Mouse (Mus musculus) stomach, embryonic 14.5 days (tissue): ENCODE results near the gene Klrb1c. TPM values are rescaled to one million over a fixed set of nuclear protein-coding genes. Genes with fewer than 3 reads are reported as not detected.
"Not testable (repeated sequence)": the region's sequence is repeated elsewhere in the genome, so short reads cannot be mapped to it uniquely, and the experiment has no call there.

ENCODE experiments used
- ATAC-seq: fragments of 200-750 bp; cut with Nextera tagmentation; 2 replicates; pipeline ENCODE4 v1.8.0; 2017; ENCODE audit warnings: low read depth, moderate TSS enrichment; ENCODE audit not compliant: insufficient number of reproducible peaks, insufficient read depth, low FRiP score
- H3K27ac ChIP-seq: fragments of 300-500 bp; sonication (generic); 2 replicates; pipeline ENCODE4 v1.5.1; 2014; ENCODE audit warnings: mild to moderate bottlenecking, low read length, moderate library complexity, mixed read lengths
- H3K27me3 ChIP-seq: fragments of 300-500 bp; sonication (generic); 2 replicates; pipeline ENCODE4 v1.6.1; 2014; ENCODE audit warnings: low read length, control low read depth, mixed read lengths; ENCODE audit not compliant: control insufficient read depth, insufficient read depth
- H3K36me3 ChIP-seq: fragments of 300-500 bp; sonication (generic); 2 replicates; pipeline ENCODE4 v1.6.1; 2014; ENCODE audit warnings: mild to moderate bottlenecking, control low read depth, low read length, moderate library complexity, mixed read lengths; ENCODE audit not compliant: control insufficient read depth, insufficient read depth
- H3K4me1 ChIP-seq: fragments of 300-500 bp; sonication (generic); 2 replicates; pipeline ENCODE4 v1.6.1; 2014; ENCODE audit warnings: low read length, control low read depth, mixed read lengths; ENCODE audit not compliant: control insufficient read depth, insufficient read depth
- H3K4me2 ChIP-seq: fragments of 300-500 bp; sonication (generic); replicated peaks from 2 replicates; pipeline ENCODE4 v1.6.1; 2014; ENCODE audit warnings: low read depth, low read length, control low read depth
- H3K4me3 ChIP-seq: fragments of 300-500 bp; sonication (generic); 2 replicates; pipeline ENCODE4 v1.5.1; 2014; ENCODE audit warnings: low read depth, low read length, control low read depth
- H3K9ac ChIP-seq: fragments of 300-500 bp; sonication (generic); replicated peaks from 2 replicates; pipeline ENCODE4 v1.6.1; 2014; ENCODE audit warnings: low read depth, mild to moderate bottlenecking, control low read depth, low read length, moderate library complexity, mixed read lengths
- H3K9me3 ChIP-seq: fragments of 300-500 bp; sonication (generic); 2 replicates; pipeline ENCODE4 v1.6.1; 2016; ENCODE audit warnings: low read depth, low read length, control low read depth; ENCODE audit not compliant: control insufficient read depth
- WGBS: fragments of 180-500 bp; shearing (Covaris S2); extraction: QIAGEN DNeasy Blood & Tissue Kit; methylation state at CpG from one replicate; pipeline ENCODE4 v1.1.7; 2014; 5-methylcytosine and 5-hydroxymethylcytosine counted together
- polyA plus RNA-seq: library from polyadenylated mRNA; unstranded; fragments of >200 nt; fragmentation: Nextera tagmentation; extraction: Ambion mirVana; gene quantifications from 2 replicates; pipeline ENCODE4 v1.2.1, GENCODE M21; 2014

Gene Klrb1c
- polyA plus RNA-seq, 1 experiment from 2014 or later: not detected

GRCm38 (mm10) chr6:128799896-128800270 is 10.9 kb upstream of the Klrb1c start:
- H3K4me2 ChIP-seq: peak overlapping the region; percentile 40
- H3K9me3 ChIP-seq: no peaks in the 10 kb centered on the region
- H3K4me3 ChIP-seq: peak overlapping the region; percentile 55
- H3K36me3 ChIP-seq: no peaks in the 10 kb centered on the region
- H3K27ac ChIP-seq: no peak overlapping the region
- no peaks in the 10 kb centered on the region for H3K27me3 ChIP-seq
- H3K4me1 ChIP-seq: peaks cover 6% of the 10 kb centered on the region; the same call in 1 of the 2 replicates
- 17% methylated on average over 7 of the region's 7 CpGs for WGBS
- ATAC-seq: no peak
- no peak overlapping the region for H3K9ac ChIP-seq

- not testable (repeated sequence) for H3K27me3 ChIP-seq, H3K9me3 ChIP-seq, H3K4me1 ChIP-seq, H3K36me3 ChIP-seq
- Histone ChIP-seq H3K4me3 (peak overlapping the region; percentile 55), H3K27ac (peak overlapping the region; percentile 87), H3K4me2 (peak overlapping the region; percentile 51), H3K9ac (peak overlapping the region; percentile 52)
- WGBS: under 1% methylated on average over 49 of the region's 49 CpGs
- ATAC-seq: peak; percentile 68
These were observed 10.3 kb upstream of the Klrb1c start for GRCm38 (mm10) chr6:128799144-128799895.

- not testable (repeated sequence) for H3K9me3 ChIP-seq, H3K27me3 ChIP-seq, H3K4me1 ChIP-seq, H3K36me3 ChIP-seq
- Histone ChIP-seq H3K27ac (peak overlapping the region; percentile 87), H3K4me2 (peak overlapping the region; percentile 51), H3K4me3 (peak overlapping the region; percentile 55), H3K9ac (peak overlapping the region; percentile 52)
- under 1% methylated on average over 20 of the region's 20 CpGs for WGBS
- ATAC-seq: peak; percentile 42
These were observed 9.7 kb upstream of the Klrb1c start for GRCm38 (mm10) chr6:128798772-128799143.

- H3K27ac ChIP-seq: peak overlapping the region; percentile 61; the same call in 1 of the 2 replicates
These were observed 9.1 kb upstream of the Klrb1c start for GRCm38 (mm10) chr6:128797936-128798771.

GRCm38 (mm10) chr6:128797185-128797905 is 8.3 kb upstream of the Klrb1c start:
- no peak overlapping the region for H3K9ac ChIP-seq
- ATAC-seq: no peak
- no peaks in the 10 kb centered on the region for H3K36me3 ChIP-seq
- no peak overlapping the region for H3K4me3 ChIP-seq
- H3K4me1 ChIP-seq: peaks cover 6% of the 10 kb centered on the region; the same call in 1 of the 2 replicates
- no peaks in the 10 kb centered on the region for H3K9me3 ChIP-seq
- H3K4me2 ChIP-seq: peak overlapping the region; percentile 51; the same call in 1 of the 2 replicates
- no peak overlapping the region for H3K27ac ChIP-seq
- 72% methylated on average over 12 of the region's 12 CpGs for WGBS
- no peaks in the 10 kb centered on the region for H3K27me3 ChIP-seq

More at GRCm38 (mm10) chr6:128797936-128798771, 9.1 kb upstream of the Klrb1c start:
- Histone ChIP-seq H3K4me3 (peak overlapping the region; percentile 55), H3K27me3 (no peaks in the 10 kb centered on the region), H3K9me3 (no peaks in the 10 kb centered on the region), H3K9ac (no peak overlapping the region), H3K4me1 (peaks cover 6% of the 10 kb centered on the region; the same call in 1 of the 2 replicates), H3K4me2 (peak overlapping the region; percentile 51), H3K36me3 (no peaks in the 10 kb centered on the region)
- no peak for ATAC-seq
- WGBS: 14% methylated on average over 15 of the region's 15 CpGs

- peaks cover 6% of the 10 kb centered on the region; the same call in 1 of the 2 replicates for H3K4me1 ChIP-seq
- no peak overlapping the region for H3K9ac ChIP-seq
- H3K36me3 ChIP-seq: no peaks in the 10 kb centered on the region
- no peak for ATAC-seq
- no peak overlapping the region for H3K4me2 ChIP-seq
- no peaks in the 10 kb centered on the region for H3K27me3 ChIP-seq
- no peak overlapping the region for H3K27ac ChIP-seq
- 76% methylated on average over 8 of the region's 8 CpGs for WGBS
- H3K9me3 ChIP-seq: no peaks in the 10 kb centered on the region
- no peak overlapping the region for H3K4me3 ChIP-seq
These were observed 7.4 kb upstream of the Klrb1c start for GRCm38 (mm10) chr6:128796321-128796955.

- 20% methylated on average over 6 of the region's 6 CpGs for WGBS
- Histone ChIP-seq H3K4me1 (peaks cover 6% of the 10 kb centered on the region; the same call in 1 of the 2 replicates), H3K27ac (no peak overlapping the region), H3K27me3 (no peaks in the 10 kb centered on the region), H3K4me2 (no peak overlapping the region), H3K4me3 (no peak overlapping the region), H3K9me3 (no peaks in the 10 kb centered on the region), H3K36me3 (no peaks in the 10 kb centered on the region), H3K9ac (no peak overlapping the region)
- ATAC-seq: no peak
These were observed 4.7 kb upstream of the Klrb1c start for GRCm38 (mm10) chr6:128793734-128794133.
